8 mouse cellular contexts compared by ENCODE assay signal in genomic region chr4:57956029-57956960, GRCm38 (mm10). TPM values are rescaled to one million over a fixed set of nuclear protein-coding genes. Genes with fewer than 3 reads are reported as not detected.
DNase-seq lines count a peak whose midpoint lies in the region; ATAC-seq and TF ChIP-seq lines count a peak whose summit lies in the region.

Gene Txn1, minus strand, starts transcription at chr4:57956411.

- H3K9me3 ChIP-seq in hindbrain, embryonic 10.5 days = peaks cover 9% of the 10 kb centered on the region
- no peaks in the 10 kb centered on the region for H3K9me3 ChIP-seq in lung, postnatal 0 days (ENCODE audit: low read length)

- TF ChIP-seq CTCF in lung, postnatal 0 days (IDR thresholded peaks at IDR 0.05) = no peak

- peaks cover 38% of the 10 kb centered on the region for H3K4me1 ChIP-seq in hindbrain, embryonic 10.5 days (replicated peaks)
- peaks cover 13% of the 10 kb centered on the region; the same call in 1 of the 2 replicates for H3K4me1 ChIP-seq in lung, postnatal 0 days (ENCODE audit: insufficient read depth, low read depth, low read length)

- DNase-seq in MN1 (ENCODE audit: low spot score) = peak; percentile 97
- DNase-seq in cerebellum, adult 9-10 months = peak; percentile 96
- peak; percentile 99 for DNase-seq in hindbrain, embryonic 10.5 days (ENCODE audit: low spot score)
- DNase-seq in layer of hippocampus, adult 9-11 months = peak; percentile 97
- DNase-seq in lung, postnatal 0 days (ENCODE audit: low spot score) = peak; percentile 100
- peak; percentile 98 for DNase-seq in ovary, postnatal 14 days (ENCODE audit: low spot score)
- DNase-seq in thymus, postnatal 14 days = peak; percentile 96

- ATAC-seq in frontal cortex, adult (ENCODE audit: low TSS enrichment) = peak; percentile 91
- peak; percentile 98 for ATAC-seq in lung, postnatal 0 days

- H3K9ac ChIP-seq in lung, postnatal 0 days (replicated peaks; ENCODE audit: low read depth) = peak within 1 kb of the TSS; percentile 72

- H3K4me2 ChIP-seq in lung, postnatal 0 days (replicated peaks; ENCODE audit: low read depth, low read length) = peak within 1 kb of the TSS; percentile 75

- H3K27me3 ChIP-seq in hindbrain, embryonic 10.5 days (ENCODE audit: insufficient read depth, poor library complexity, severe bottlenecking) = peaks cover 6% of the 10 kb centered on the region; the same call in 1 of the 2 replicates
- H3K27me3 ChIP-seq in lung, postnatal 0 days (replicated peaks; ENCODE audit: insufficient read depth, low read length) = no peaks in the 10 kb centered on the region

- WGBS in hindbrain, embryonic 10.5 days = under 1% methylated on average over 71 of the region's 71 CpGs
- WGBS in lung, postnatal 0 days = under 1% methylated on average over 64 of the region's 71 CpGs

- H3K27ac ChIP-seq in hindbrain, embryonic 10.5 days = peak within 1 kb of the TSS; percentile 97
- peak within 1 kb of the TSS; percentile 97 for H3K27ac ChIP-seq in lung, postnatal 0 days (ENCODE audit: low read length)

- TF ChIP-seq EP300 in lung, postnatal 0 days (IDR thresholded peaks at IDR 0.05) = peak; percentile 69; the same call in 1 of the 2 replicates

- H3K36me3 ChIP-seq in hindbrain, embryonic 10.5 days = peaks cover 29% of the 10 kb centered on the region
- peaks cover 5% of the 10 kb centered on the region; the same call in 1 of the 2 replicates for H3K36me3 ChIP-seq in lung, postnatal 0 days (ENCODE audit: insufficient read depth, low read length)

- H3K4me3 ChIP-seq in hindbrain, embryonic 10.5 days = peak within 1 kb of the TSS; percentile 76
- H3K4me3 ChIP-seq in lung, postnatal 0 days (ENCODE audit: low read depth, low read length) = peak within 1 kb of the TSS; percentile 86

RNA-seq across cellular contexts. Expression of gene Txn1, which starts in this region (rescaled TPM):
- 411 and 413 TPM in 2 replicates for polyA plus RNA-seq in hindbrain, embryonic 10.5 days (2016; fragmentation: Nextera tagmentation; extraction: Ambion mirVana)
- 380 and 393 TPM in 2 replicates for polyA plus RNA-seq in lung, postnatal 0 days (2015; fragmentation: Nextera tagmentation; extraction: Ambion mirVana)

Comparison
In these comparisons a context has a peak if more than half of its experiments do, and no peak if none do; other contexts are left out.
1. Peak in every context shown above with its lines: DNase-seq, ATAC-seq, H3K4me3 ChIP-seq and H3K27ac ChIP-seq.